Mouse (Mus musculus) intestine, embryonic 15.5 days (tissue): ENCODE data around the gene Cst13. TPM values are rescaled to one million over a fixed set of nuclear protein-coding genes. Genes with fewer than 3 reads are reported as not detected.
"Not testable (repeated sequence)": the region's sequence is repeated elsewhere in the genome, so short reads cannot be mapped to it uniquely, and the experiment has no call there.

Experiments
- ATAC-seq: fragments of 200-750 bp; cut with Nextera tagmentation; 2 replicates; pipeline ENCODE4 v1.8.0; 2017; ENCODE audit warnings: moderate TSS enrichment, moderate library complexity
- H3K27ac ChIP-seq: fragments of 300-500 bp; sonication (generic); 2 replicates; pipeline ENCODE4 v1.5.1; 2015; ENCODE audit warnings: mild to moderate bottlenecking, inconsistent platforms
- H3K27me3 ChIP-seq: fragments of 300-500 bp; sonication (generic); replicated peaks from 2 replicates; pipeline ENCODE4 v1.6.1; 2015; ENCODE audit warnings: inconsistent platforms
- H3K36me3 ChIP-seq: fragments of 300-500 bp; sonication (generic); 2 replicates; pipeline ENCODE4 v1.6.1; 2015; ENCODE audit warnings: inconsistent platforms
- H3K4me1 ChIP-seq: fragments of 300-500 bp; sonication (generic); replicated peaks from 2 replicates; pipeline ENCODE4 v1.6.1; 2015; ENCODE audit warnings: inconsistent platforms
- H3K4me2 ChIP-seq: fragments of 300-500 bp; sonication (generic); replicated peaks from 2 replicates; pipeline ENCODE4 v1.6.1; 2015; ENCODE audit warnings: mild to moderate bottlenecking, inconsistent platforms
- H3K4me3 ChIP-seq: fragments of 300-500 bp; sonication (generic); replicated peaks from 2 replicates; pipeline ENCODE4 v1.5.1; 2015; ENCODE audit warnings: inconsistent platforms
- H3K9ac ChIP-seq: fragments of 300-500 bp; sonication (generic); 2 replicates; pipeline ENCODE4 v1.6.1; 2015; ENCODE audit warnings: inconsistent platforms
- H3K9me3 ChIP-seq: fragments of 300-500 bp; sonication (generic); 2 replicates; pipeline ENCODE4 v1.6.1; 2016; ENCODE audit warnings: inconsistent platforms
- WGBS: fragments of 180-500 bp; shearing (Covaris S2); methylation state at CpG from one replicate; pipeline ENCODE4 v1.1.7; 2015; 5-methylcytosine and 5-hydroxymethylcytosine counted together
- polyA plus RNA-seq: library from polyadenylated mRNA; unstranded; fragments of >200 nt; fragmentation: Nextera tagmentation; extraction: Ambion mirVana; gene quantifications from 2 replicates; pipeline ENCODE4 v1.2.1, GENCODE M21; 2015

Gene Cst13
- not detected in 2 replicates for polyA plus RNA-seq

DNA sequence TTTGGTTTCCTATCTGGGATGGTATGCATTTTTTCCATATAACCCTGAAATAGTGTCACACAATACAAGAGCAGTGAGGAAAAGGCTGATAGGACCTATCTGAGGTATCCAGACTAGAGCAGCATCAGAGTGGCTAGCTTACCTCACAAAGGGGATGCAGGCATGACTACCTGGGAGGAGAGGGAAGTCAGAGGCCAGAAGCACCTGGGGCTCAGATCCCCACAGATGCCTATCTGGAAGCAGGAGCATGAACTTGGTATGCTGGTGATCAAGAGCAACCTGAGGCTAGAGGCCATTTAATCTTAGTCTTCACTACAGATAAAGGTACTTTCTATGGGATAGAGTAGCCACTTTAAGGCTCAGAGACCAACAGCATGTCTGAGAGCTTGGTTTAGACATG lies at the start of gene Cst13:
Cst13 (plus strand) TSS at position 173 of the 400 bp plus-strand sequence.
- H3K36me3 ChIP-seq = no peaks in the 10 kb centered on the region
- no peak within 1 kb of the TSS for H3K9ac ChIP-seq
- no peaks in the 10 kb centered on the region for H3K27me3 ChIP-seq
- H3K4me1 ChIP-seq = no peaks in the 10 kb centered on the region
- H3K4me2 ChIP-seq = no peak within 1 kb of the TSS
- no peak for ATAC-seq
- H3K9me3 ChIP-seq = no peaks in the 10 kb centered on the region
- H3K4me3 ChIP-seq = no peak within 1 kb of the TSS
- H3K27ac ChIP-seq = no peak within 1 kb of the TSS

DNA sequence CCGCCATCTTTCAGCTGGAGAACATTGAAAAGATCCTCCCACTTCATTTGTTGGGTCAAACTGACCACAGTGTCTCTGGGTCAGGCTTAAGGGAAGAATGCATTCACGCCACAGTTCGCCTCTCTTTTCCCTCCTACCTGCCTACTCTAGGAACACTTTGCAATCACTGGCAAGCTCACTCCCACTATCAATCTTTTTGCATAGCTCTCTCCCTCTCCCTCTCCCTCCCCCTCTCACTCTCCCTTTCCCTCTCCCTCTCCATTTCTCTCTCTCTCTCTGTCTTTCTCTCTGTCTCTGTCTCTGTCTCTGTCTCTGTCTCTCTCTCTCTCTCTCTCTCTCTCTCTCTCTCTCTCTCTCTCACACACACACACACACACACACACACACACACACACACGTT lies 48.5 kb upstream of the Cst13 start, which contains the start of gene Cst11:
Cst11 (minus strand) TSS at position 101 of the 400 bp plus-strand sequence.
- H3K4me1 ChIP-seq, H3K27me3 ChIP-seq, H3K36me3 ChIP-seq, ATAC-seq, H3K9ac ChIP-seq, H3K9me3 ChIP-seq, H3K4me2 ChIP-seq, H3K27ac ChIP-seq, H3K4me3 ChIP-seq: not testable (repeated sequence)
- WGBS = 84% methylated on average over 4 of the region's 4 CpGs

DNA sequence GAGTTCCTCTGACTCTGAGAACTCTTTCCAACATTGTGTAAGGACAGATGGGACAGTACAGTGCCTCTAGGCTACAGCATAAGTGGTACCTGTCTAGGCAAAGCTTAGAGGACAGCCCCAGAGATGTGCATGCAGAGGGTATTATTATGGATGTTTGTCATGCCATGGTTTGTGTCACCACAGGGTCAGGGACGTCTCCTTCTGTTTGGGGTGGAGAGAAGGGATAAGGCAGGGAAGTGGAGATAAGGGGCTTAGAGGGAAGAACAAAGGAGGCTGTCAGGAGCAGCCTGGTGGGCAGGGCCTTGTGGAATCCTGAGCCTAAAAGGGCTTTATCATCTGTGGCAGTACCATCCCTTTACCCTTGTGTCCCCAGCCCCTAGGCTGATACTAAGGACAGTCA lies 38.2 kb upstream of the Cst13 start, which contains the start of gene 8030411F24Rik:
8030411F24Rik (plus strand) TSS at position 301 of the 400 bp plus-strand sequence.
- Histone ChIP-seq H3K4me1 (no peaks in the 10 kb centered on the region), H3K9me3 (no peaks in the 10 kb centered on the region), H3K36me3 (no peaks in the 10 kb centered on the region), H3K27ac (no peak within 1 kb of the TSS), H3K4me2 (no peak within 1 kb of the TSS), H3K9ac (no peak within 1 kb of the TSS), H3K27me3 (no peaks in the 10 kb centered on the region), H3K4me3 (no peak within 1 kb of the TSS)
- 26% methylated on average over 1 of the region's 1 CpGs for WGBS
- no peak for ATAC-seq

DNA sequence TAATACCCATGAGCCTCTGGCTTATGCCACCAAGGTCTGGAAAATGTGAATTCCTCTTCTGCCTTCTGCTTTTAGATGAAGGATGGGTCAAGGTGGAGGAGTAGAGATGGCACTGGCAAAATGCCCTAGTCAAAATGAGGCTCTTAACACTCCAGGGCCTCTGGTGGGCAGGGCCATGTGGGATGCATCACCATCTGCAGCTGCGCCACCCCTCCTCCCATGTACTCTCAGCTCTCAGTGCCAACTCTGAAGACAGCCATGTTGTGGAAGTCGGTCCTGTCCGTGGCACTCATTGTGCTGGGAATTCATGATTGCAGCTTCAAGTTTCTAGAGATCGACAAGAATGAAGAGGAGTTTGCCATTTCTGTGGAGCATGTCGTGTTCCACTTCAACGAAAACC lies 30.7 kb upstream of the Cst13 start, which contains the start of gene Cst12:
Cst12 (plus strand) TSS at position 220 of the 400 bp plus-strand sequence.
- Histone ChIP-seq H3K9ac (no peak within 1 kb of the TSS), H3K36me3 (no peaks in the 10 kb centered on the region), H3K9me3 (no peaks in the 10 kb centered on the region), H3K27me3 (no peaks in the 10 kb centered on the region), H3K27ac (no peak within 1 kb of the TSS), H3K4me1 (no peaks in the 10 kb centered on the region), H3K4me3 (no peak within 1 kb of the TSS), H3K4me2 (no peak within 1 kb of the TSS)
- WGBS = 95% methylated on average over 6 of the region's 6 CpGs
- ATAC-seq = no peak

DNA sequence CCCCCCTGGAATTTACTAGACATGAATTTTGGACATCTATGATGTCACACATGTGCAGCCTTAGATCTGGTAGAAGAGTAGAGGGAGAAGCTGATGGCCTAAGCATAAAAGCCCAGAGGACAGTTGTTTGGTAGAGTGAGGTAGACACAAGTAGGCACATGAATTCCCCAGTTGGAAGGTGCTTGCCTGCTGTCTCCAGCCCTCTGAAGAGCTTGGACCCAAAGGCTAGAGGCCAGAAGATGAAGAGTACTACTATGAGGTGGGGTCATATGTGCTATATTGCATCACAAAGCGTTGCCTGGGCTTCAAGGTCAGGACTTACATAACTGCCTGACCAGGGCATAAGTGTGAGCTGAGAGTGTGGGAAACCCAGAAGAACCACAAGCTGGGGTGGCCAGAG lies 21.4 kb upstream of the Cst13 start, which contains the start of gene Cst8:
Cst8 (plus strand) TSS at position 301 of the 400 bp plus-strand sequence.
- Histone ChIP-seq H3K36me3 (no peaks in the 10 kb centered on the region), H3K9me3 (no peaks in the 10 kb centered on the region), H3K4me2 (no peak within 1 kb of the TSS), H3K27ac (no peak within 1 kb of the TSS), H3K4me3 (no peak within 1 kb of the TSS), H3K27me3 (no peaks in the 10 kb centered on the region), H3K9ac (no peak within 1 kb of the TSS), H3K4me1 (no peaks in the 10 kb centered on the region)
- WGBS = 84% methylated on average over 1 of the region's 1 CpGs
- ATAC-seq = no peak

- Histone ChIP-seq H3K4me3 (no peak overlapping the region), H3K4me2 (no peak overlapping the region), H3K27ac (no peak overlapping the region), H3K27me3 (no peaks in the 10 kb centered on the region), H3K4me1 (no peaks in the 10 kb centered on the region), H3K9me3 (no peaks in the 10 kb centered on the region), H3K9ac (no peak overlapping the region), H3K36me3 (no peaks in the 10 kb centered on the region)
- WGBS = 39% methylated on average over 3 of the region's 3 CpGs
- ATAC-seq = no peak
Measured at GRCm38 (mm10) chr2:148801491-148801921, 18.4 kb upstream of the Cst13 start.

GRCm38 (mm10) chr2:148806696-148807095 lies 13.2 kb upstream of the Cst13 start:
- Histone ChIP-seq H3K27me3 (no peaks in the 10 kb centered on the region), H3K4me2 (no peak overlapping the region), H3K27ac (no peak overlapping the region), H3K9ac (no peak overlapping the region), H3K36me3 (no peaks in the 10 kb centered on the region), H3K4me1 (no peaks in the 10 kb centered on the region), H3K9me3 (no peaks in the 10 kb centered on the region), H3K4me3 (no peak overlapping the region)
- no peak for ATAC-seq
- 37% methylated on average over 6 of the region's 6 CpGs for WGBS

DNA sequence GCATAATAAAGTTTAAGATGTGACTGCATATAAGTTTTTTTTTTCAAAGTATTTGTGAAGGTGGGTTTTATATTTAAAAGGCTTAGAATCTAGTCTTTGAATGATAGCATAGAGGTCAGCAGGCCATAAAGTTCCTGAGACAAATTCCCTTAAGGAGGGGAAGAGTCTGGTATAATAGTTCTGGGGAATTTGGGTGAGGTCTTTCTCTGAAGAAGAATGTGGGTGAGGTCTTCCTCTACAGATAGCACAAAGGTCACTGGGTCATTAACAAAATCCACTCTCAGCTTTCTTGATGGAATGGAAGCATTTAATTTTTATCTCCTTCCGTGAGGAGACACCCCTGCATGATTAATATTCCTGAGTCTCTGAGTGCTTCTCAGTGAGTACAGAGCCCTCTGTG lies 6.1 kb downstream of the Cst13 start:
- no peak for ATAC-seq
- Histone ChIP-seq H3K27me3 (no peaks in the 10 kb centered on the region; the same call in 1 of the 2 replicates), H3K27ac (no peak overlapping the region), H3K9ac (no peak overlapping the region), H3K9me3 (no peaks in the 10 kb centered on the region), H3K4me1 (no peaks in the 10 kb centered on the region), H3K36me3 (no peaks in the 10 kb centered on the region), H3K4me2 (no peak overlapping the region), H3K4me3 (no peak overlapping the region)
- WGBS = 7% methylated on average over 1 of the region's 1 CpGs

GRCm38 (mm10) chr2:148834912-148835311 lies 15.0 kb downstream of the Cst13 start, which contains the start of gene Cst9:
TSS of gene Cst9 (plus strand) at chr2:148835147.
- Histone ChIP-seq H3K4me2 (no peak within 1 kb of the TSS), H3K27ac (no peak within 1 kb of the TSS), H3K36me3 (no peaks in the 10 kb centered on the region), H3K9me3 (no peaks in the 10 kb centered on the region), H3K9ac (no peak within 1 kb of the TSS), H3K27me3 (0 out of 2 replicates have a peak, but pooled peaks cover 3% of the 10 kb centered on the region), H3K4me1 (no peaks in the 10 kb centered on the region), H3K4me3 (no peak within 1 kb of the TSS)
- WGBS = 50% methylated on average over 4 of the region's 4 CpGs
- ATAC-seq = no peak

DNA sequence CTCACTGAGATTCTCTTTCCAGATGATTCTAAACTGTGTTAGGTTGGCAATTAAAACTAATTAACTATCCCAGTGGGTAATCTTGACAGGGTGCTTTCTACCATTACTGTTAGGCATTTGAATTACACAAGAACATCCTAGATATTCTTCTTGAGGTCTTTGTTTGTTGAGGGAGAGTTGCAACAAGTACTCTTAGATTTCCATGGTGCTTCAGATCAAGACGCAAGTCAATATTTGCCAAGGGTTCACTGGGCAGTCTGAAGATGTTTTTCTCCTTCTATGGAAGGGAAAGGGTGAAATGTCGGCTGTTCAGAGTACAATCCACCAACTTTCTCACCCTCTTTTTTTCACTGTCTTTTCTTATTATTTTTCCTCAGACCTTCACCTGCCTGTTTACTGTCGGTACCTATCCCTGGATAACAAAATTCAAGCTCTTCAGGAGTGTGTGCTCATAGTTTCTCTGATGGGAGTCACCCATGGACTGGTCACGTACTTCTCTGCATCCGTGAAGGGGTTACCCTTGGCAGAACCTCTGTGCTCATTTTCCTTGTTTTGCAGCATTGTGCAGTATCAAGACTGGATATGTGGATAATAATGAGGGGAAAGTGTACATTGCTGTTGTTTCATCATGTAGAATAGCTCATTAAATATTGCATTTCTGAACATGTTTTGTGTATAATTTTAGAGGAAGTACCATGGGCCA lies 18.3 kb downstream of the Cst13 start:
- no peaks in the 10 kb centered on the region for H3K36me3 ChIP-seq
- H3K4me2 ChIP-seq = no peak overlapping the region

DNA sequence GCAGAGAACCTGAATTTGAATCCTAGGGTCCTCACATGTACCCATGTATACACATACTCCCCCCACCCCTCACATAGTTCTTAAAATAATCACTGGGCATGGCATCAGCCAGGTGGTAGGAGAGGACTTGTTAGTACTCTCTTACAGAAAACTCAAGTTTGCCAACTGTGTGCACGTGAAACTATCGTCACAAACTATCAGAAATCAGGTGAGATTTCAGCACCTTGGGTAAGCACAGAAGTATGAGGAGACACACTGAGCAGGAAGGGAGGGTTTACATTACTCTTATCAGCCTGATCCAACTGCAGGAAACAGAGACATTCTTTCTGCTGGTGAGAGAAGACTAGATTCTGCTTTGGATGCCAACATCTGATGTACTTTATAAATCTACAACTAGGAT lies 19.3 kb downstream of the Cst13 start:
- H3K4me3 ChIP-seq = no peak overlapping the region
- H3K4me1 ChIP-seq = no peaks in the 10 kb centered on the region
- no peak overlapping the region for H3K4me2 ChIP-seq
- H3K27me3 ChIP-seq = 0 out of 2 replicates have a peak, but pooled peaks cover 3% of the 10 kb centered on the region
- no peaks in the 10 kb centered on the region for H3K9me3 ChIP-seq
- no peak overlapping the region for H3K9ac ChIP-seq
- H3K27ac ChIP-seq = no peak overlapping the region
- 84% methylated on average over 2 of the region's 2 CpGs for WGBS
- no peak for ATAC-seq
- no peaks in the 10 kb centered on the region for H3K36me3 ChIP-seq

More for the DNA sequence above, 18.3 kb downstream of the Cst13 start:
- ATAC-seq = no peak
- H3K9me3 ChIP-seq = no peaks in the 10 kb centered on the region
- no peak overlapping the region for H3K27ac ChIP-seq
- WGBS = 85% methylated on average over 5 of the region's 5 CpGs
- H3K9ac ChIP-seq = no peak overlapping the region
- 0 out of 2 replicates have a peak, but pooled peaks cover 3% of the 10 kb centered on the region for H3K27me3 ChIP-seq
- no peak overlapping the region for H3K4me3 ChIP-seq
- no peaks in the 10 kb centered on the region for H3K4me1 ChIP-seq

- Histone ChIP-seq H3K36me3 (no peaks in the 10 kb centered on the region), H3K9me3 (no peaks in the 10 kb centered on the region), H3K9ac (no peak overlapping the region), H3K27ac (no peak overlapping the region), H3K4me1 (no peaks in the 10 kb centered on the region), H3K27me3 (no peaks in the 10 kb centered on the region), H3K4me3 (no peak overlapping the region), H3K4me2 (no peak overlapping the region)
- 46% methylated on average over 8 of the region's 8 CpGs for WGBS
- ATAC-seq = peak; percentile 82
Measured at GRCm38 (mm10) chr2:148851116-148851906, 31.4 kb downstream of the Cst13 start.
